Mouse (Mus musculus) thymus, postnatal 10 days (tissue): ENCODE data around the gene Leng1.

Source experiments
- DNase-seq, 2 experiments: peaks; one replicate each; pipeline ENCODE4 v3.0.0; 2021; ENCODE audit warnings: low spot score in 2 of 2

Leng1 gene

GRCm38 (mm10) chr7:3629543-3630477 is 35.8 kb downstream of the Leng1 start, which contains the start of the genes Tfpt and Prpf31:
Tfpt (minus strand) TSS chr7:3629929.
Prpf31 (plus strand) TSS chr7:3629985.
- peak; percentile 85 to 87 for DNase-seq

GRCm38 (mm10) chr7:3629030-3629429 is 36.6 kb downstream of the Leng1 start:
- no peak for DNase-seq

GRCm38 (mm10) chr7:3617242-3617995 is 48.2 kb downstream of the Leng1 start, which contains the start of gene Ndufa3:
Ndufa3 (plus strand) TSS chr7:3617373.
- peak; percentile 85 to 86 for DNase-seq

GRCm38 (mm10) chr7:3616389-3617241 is 49.0 kb downstream of the Leng1 start:
- DNase-seq, result peak; percentile 23

GRCm38 (mm10) chr7:3616057-3616388 is 49.6 kb downstream of the Leng1 start, which contains the start of gene Oscar:
Oscar (minus strand) TSS chr7:3616157.
- DNase-seq, result no peak

GRCm38 (mm10) chr7:3614021-3614420 is 51.6 kb downstream of the Leng1 start:
- no peak for DNase-seq

- no peak for DNase-seq
Observed at GRCm38 (mm10) chr7:3611006-3611405, 54.6 kb downstream of the Leng1 start.

GRCm38 (mm10) chr7:3610437-3610836 is 55.2 kb downstream of the Leng1 start:
- no peak for DNase-seq
